Mouse (Mus musculus): ENCODE results near the gene Gm5741.
A peak's percentile ranks its signal among the peaks of the same experiment; 100 is the strongest.
"Not testable (repeated sequence)": the region's sequence is repeated elsewhere in the genome, so short reads cannot be mapped to it uniquely, and the experiment has no call there.

Gm5741 gene

DNA sequence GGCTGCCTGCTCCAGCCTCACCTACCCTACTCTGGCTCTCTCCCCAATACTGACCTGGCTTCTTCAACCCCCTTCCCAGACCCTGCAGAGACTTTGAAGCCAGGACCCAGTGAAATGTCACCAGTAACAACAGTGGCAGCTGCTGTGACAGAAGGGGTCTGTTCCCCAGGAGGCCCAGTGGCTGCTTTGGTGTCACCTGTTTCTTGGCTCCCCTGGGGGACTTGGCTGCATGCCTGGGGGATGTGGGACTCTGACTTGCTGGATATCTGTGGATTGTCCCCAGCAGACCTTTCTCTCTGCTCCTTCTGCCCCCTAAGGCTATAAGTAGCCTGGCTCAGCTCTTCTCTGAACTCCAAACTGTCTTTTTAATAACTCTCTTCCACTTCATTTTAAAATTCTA, at the start of gene Gm5741:
TSS of gene Gm5741 (minus strand) at position 1 of the 400 bp plus-strand sequence.
- no peak for DNase-seq

DNA sequence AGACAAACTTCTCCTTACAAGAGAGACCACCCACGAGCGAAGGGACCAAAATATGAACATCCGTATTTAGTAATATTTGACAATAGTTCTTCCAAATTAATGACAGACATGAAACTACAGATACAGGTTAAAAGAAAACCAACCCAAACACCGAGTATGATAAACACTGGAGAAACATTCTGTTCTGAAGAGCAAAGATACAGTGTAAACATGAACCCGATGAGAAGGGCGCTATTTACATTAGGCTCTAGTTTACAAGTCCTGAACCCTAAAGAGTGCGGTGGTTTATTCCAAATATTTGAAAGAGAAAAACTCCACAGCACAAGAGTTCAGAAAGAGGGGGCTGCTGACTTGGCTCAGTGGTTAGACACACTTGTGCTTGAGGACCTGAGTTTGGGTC, 49.2 kb upstream of the Gm5741 start:
- DNase-seq, result no peak

DNA sequence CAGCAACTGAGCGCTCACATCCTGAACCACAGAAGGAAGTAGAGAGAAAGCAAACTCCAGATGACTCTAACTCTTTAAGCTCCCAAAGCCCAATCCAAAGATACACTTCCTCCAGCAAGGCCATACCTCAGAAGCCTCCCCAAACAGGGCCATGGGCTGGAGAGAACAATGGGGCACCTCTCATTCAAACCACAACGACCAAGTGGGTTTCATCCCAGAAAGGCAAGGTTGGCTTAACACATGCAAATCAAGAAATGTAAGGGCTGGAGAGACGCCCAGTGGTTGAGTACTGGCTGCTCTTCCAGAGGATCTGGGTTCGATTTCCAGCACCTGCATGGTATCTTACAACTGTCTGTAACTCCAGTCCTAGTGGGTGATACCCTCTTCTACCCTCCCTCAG, 47.7 kb upstream of the Gm5741 start:
- no peak for DNase-seq

GRCm38 (mm10) chr8:85113241-85113640, 45.5 kb upstream of the Gm5741 start:
- no peak for DNase-seq

DNA sequence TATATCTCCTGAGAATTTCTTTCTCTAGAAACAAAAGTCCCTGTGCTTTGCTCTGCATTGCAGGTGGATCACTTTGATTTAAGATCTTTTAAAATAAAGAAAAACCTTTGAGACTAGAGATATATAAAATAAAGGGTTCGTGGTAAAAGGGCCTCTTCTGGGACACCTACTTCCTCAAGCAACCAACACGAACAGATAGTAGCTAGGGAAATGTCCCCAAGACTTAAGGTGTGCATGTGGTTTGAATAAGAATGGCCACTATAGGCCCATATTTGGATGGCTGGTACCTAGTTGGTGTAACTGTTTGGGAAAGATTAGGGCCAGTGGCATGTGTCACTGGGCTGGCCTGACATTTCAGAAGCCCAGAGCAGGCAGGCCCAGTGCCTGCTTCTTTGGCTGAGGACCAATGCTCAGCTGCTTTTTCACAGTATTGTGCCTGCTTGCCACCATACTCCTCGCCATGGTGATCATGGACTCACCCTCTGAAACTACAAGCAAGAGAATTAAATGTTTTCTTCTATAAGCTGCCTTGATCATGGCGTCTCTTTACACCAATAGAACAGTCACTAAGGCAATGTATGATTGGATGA, 32.4 kb upstream of the Gm5741 start:
- no peak for DNase-seq

- DNase-seq, result no peak
These were observed 29.1 kb upstream of the Gm5741 start for GRCm38 (mm10) chr8:85096850-85097249.

DNA sequence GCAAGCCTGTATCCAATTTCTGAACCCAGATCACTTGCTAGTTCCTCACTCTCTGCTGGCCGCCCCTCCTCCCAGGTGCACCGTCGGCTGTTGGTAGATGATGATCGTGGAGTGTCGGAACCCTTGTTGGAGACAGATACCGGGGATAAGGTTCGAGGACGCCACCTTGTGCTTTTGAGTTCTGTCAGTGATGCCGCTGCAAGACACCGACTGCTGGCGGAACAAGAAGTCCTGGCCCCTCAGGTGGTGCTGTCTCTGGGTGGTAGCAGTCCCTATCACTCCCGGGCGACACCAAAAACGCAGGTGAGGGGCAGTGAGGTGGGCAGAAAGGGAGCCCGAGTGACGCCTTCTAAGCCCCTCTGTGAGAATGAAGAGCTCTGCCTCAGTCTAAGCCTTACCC, 28.4 kb upstream of the Gm5741 start:
- DNase-seq, result no peak

DNA sequence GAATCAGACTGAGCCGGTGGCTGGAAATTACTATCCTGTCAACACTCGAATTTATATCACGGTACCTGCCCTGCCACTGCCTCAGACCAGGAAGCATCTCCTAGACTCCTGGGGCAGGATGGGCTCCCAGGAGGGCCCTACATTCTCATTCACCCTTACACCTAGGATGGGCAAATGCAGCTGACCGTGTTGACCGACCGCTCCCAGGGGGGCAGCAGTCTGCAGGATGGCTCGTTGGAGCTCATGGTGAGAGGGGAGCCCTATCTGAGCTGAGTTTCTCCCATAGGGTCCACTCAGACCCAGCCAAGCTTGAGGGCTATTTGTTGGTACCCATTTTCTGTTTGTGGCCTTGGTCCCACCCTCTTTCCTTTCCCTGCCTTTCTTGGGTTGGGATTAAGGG, 27.8 kb upstream of the Gm5741 start:
- no peak for DNase-seq

DNA sequence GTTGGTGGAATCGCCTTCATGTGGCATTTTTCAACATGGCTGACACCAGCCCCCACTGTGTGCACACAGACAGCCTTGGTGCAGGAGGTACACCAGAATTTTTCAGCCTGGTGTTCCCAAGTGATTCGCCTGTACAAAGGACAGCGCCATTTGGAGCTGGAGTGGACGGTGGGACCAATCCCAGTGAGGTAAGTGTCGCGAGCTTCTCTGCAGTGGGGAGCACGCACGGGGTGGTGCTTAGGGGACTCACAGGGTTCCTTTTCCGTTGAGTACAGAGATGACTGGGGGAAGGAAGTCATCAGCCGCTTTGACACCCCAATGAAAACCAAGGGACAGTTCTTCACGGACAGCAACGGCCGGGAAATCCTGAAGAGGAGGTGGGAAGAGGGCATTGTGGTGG, 27.3 kb upstream of the Gm5741 start:
- no peak for DNase-seq

DNA sequence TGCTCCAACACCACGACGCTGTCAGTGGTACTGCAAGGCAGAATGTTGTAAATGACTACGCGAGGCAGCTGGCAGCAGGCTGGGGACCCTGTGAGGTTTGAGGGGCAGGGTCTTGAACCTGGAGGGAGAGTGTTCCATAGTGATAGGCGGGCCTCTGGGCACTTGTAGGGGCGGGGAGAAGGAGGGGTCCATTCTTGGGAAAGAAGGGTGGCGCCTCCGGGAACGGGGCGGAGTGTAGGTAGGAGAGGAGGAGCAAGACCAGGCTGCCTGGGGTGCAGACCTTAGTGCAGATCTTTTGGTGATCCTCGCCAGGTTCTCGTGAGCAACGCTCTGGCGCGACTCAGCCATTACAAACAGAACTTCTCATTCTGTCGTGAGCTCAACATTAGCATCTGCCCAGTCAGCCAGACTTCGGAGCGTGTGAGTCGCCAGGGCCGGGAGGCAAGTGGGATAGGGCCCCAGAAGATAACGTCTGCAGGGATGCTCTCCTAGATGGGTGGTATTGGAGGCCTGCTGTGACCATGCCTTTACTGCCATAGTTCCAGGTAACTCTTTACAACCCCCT, 23.8 kb upstream of the Gm5741 start:
- no peak for DNase-seq

DNA sequence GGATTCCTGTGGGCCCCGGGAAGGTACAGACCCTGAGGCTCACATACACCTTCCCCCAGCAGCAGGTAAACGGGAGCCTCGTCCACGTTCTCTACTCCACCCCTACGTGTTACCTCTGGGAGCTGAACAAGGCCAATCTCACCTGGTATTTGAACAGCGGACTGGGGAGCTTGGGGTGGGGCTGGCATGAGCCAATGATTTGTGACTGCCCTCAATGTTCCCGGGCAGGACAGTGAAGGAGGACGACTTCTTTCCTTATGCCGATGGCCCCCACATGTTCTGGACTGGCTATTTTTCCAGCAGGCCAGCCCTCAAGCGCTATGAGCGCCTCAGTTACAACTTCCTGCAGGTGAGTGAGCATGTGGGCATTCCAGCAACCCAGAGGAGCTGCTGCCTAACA, 23.1 kb upstream of the Gm5741 start:
- DNase-seq, result no peak

DNA sequence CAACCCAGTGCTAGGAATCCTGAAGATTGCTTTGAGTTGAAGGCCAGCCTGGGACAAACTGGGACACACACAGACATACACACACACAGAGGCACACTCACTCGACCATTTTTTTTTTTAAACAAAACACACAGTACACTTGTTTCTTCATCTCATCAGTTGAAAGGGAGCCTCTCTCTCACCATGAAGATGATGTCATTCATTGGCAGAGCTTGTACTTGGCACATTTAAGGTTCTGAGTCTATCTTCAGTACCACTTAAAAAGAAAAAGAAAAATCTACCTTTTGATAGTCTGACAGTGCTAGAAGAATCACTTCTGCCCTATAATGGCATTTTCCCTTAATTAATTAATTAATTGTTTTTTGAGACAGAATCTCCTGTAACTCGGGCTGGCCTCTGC, 21.0 kb upstream of the Gm5741 start:
- DNase-seq, result no peak

- no peak for DNase-seq
These were observed 18.5 kb upstream of the Gm5741 start for GRCm38 (mm10) chr8:85086238-85086637.

DNA sequence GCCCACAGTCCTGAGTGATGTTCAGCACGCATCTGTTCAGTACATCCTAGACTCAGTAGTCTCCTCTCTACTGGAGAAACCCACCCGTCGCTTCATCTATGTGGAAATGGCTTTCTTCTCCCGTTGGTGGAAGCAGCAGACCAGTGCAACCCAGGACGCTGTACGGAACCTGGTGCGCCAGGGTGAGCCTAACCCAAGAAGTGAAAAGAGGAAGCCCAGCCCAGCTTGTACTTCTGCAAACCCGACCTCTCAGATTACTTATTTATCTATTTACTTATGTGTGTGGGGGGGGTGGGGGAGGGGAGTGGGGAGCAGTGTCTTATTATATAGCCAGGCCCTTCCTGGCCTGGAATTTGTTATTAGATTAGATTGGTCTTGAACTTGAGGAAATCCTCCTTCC, 16.9 kb upstream of the Gm5741 start:
- DNase-seq, result no peak

DNA sequence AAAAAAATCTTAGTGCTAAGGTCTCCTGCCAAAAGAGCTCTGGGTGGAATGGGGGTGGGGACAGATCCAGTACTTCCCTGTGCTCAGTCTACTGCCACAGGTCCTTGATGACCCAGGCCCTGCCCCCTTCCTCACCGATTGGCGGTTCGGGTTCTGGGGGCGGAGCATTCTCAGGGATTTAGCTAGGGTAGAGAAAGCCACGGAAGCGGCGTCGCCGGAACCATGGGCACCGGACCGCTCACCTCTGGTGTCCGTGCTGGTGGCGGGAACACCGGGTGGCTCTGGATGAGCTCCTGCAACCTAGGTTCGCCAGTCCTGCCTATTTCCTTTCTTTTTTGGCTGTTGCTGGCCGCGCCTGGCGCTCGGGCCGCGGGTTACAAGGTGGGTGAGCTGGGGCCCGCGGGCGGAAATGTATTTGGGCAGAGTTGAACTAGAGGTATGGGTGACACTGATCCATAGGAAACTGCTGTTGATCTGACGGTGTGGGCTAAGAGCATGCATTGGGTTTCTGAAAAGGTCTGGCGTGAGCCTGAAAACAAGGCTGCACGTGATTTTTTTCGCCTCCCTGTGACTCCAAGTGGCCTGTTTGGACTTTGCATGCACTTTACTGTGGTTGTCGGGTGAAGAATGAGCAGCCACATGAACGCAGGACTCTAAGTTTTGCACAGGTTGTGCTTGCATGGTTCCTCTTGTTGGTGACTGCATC, 15.5 kb upstream of the Gm5741 start, which contains the start of gene Man2b1:
TSS of gene Man2b1 (plus strand) at position 163 of the 706 bp plus-strand sequence.
- DNase-seq, result peak; percentile 94

DNA sequence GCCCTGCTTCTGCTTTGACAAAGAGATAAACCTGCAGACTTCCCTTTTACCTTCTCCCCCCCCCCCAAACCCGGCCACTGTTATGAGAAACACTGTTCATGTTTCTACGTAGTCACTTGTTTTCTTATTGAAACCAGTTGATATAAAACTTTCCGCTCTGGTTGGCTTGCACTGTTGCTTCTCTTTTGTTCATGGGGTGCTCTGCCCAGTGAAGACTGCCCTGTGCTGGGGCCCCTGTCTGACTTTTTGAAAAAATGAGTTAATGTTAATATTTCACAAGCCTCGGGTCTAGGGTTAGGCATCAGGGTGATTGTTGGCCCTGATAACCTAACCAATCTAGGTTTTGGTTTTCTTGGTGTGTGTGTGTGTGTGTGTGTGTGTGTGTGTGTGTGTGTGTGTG, 14.4 kb upstream of the Gm5741 start:
- not testable (repeated sequence) for DNase-seq

DNA sequence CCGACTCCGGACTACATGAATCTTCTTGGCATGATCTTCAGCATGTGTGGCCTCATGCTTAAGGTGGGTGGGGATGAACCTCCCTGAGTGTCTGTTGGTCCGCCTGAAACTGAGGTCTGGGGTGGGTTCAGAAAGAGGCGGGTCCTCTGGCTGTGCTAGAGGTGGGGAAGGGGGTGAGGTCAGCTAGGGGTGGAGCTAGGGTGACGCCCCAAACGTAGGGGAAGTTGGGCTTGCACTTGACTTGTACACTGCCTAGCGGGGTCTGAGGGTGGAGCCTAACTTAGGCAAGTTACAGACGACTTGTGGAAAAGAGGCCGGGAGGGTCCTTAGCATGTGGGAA, 13.4 kb upstream of the Gm5741 start, which contains the start of gene Wdr83:
TSS of gene Wdr83 (minus strand) at position 91 of the 340 bp plus-strand sequence.
- peak; percentile 39 for DNase-seq

- DNase-seq, result peak; percentile 69
These were observed 12.9 kb upstream of the Gm5741 start, which contains the start of gene Wdr83os for GRCm38 (mm10) chr8:85080532-85081215. TSS of gene Wdr83os (plus strand) at chr8:85080740.

GRCm38 (mm10) chr8:85080214-85080531, 12.4 kb upstream of the Gm5741 start:
- no peak for DNase-seq

- peak; percentile 86 for DNase-seq
These were observed 9.2 kb upstream of the Gm5741 start for GRCm38 (mm10) chr8:85076993-85077392.

DNA sequence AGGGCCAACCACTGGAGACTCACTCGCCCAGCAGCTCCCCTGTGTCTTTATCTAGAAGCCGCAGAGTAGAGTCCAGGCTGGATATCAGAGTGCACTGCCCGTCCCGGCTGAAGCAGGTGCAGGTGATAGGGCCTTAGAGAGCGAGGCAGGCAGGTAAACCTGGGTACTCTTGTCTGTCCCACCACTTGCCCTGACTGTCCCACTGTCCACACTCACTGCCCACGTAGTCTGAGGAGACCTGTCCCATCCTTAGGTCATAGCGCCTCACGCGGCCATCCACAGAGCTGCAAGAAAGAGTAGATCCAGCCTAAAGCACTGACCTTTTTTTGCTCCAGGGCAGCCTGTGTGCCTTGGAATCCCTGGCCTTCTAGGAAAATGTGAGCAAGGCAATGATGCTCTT, 8.2 kb upstream of the Gm5741 start:
- peak; percentile 53 for DNase-seq

DNA sequence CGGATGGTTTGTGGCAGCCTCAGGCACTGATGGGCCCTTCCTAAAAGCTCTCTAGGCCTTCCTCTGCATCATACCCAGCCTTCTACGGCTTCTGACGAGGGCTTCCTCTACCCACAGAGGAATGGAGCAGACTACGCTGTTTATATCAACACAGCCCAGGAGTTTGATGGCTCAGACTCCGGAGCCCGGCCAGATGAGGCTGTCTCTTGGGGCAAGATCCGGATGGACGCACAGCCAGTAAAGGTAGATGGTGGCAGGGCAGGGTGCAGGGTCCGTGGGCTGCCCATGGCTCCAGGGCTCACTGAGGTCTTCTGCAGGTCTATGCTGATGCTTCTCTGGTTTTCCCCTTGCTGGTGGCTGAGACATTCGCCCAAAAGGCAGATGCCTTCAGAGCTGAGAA, 6.8 kb upstream of the Gm5741 start:
- DNase-seq, result no peak

DNA sequence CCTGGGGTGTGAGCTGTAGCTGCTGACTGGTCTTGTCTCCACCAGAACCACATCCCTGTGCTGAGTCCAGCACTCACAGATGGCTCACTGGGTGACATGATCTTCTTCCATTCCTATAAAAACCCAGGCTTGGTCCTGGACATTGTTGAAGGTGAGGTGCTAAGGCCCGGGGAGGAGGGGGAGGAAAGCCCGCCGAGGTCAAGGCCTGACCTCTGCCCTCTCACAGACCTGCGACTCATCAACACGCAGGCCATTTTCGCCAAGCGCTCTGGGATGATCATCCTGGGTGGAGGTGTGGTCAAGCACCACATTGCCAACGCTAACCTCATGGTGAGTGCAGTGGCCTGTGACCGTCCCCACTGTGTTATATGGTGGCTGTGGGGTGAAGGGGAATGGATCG, 6.4 kb upstream of the Gm5741 start:
- DNase-seq, result no peak

DNA sequence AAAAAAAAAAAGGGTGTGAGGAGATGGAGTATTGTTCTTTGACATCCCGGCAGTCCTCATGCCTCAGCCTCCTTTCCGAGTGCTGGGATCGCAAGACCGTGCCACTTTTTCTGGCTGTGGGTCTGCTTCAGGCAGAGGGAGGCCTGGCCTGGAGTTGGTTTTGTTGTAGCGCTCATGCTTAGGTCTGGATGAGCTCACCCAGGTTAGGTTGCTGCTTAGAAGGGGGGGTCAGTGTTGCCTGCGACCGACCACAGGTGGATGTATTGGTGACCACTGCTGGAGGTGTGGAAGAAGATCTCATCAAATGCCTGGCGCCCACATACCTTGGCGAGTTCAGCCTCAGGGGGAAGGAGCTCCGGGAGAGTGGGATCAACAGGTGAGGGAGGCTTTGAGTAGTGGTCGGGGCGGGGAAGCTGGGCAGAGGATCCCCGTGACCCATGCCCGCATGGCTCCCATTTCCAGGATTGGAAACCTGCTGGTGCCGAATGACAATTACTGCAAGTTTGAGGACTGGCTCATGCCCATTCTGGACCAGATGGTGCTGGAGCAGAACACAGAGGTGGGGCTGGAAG, 5.3 kb upstream of the Gm5741 start:
- DNase-seq, result no peak

All from kidney, postnatal 14 days (tissue).